Mouse (Mus musculus) hindbrain, embryonic 11.5 days (tissue): ENCODE measurements at regions not wholly inside any gene's neighbourhood (a gene's known extent, or its start where the extent isn't known, plus 50 kb on each side); places are given as distances from the start of the nearest gene placed in this dataset.

Source experiments
- ATAC-seq: fragments of 200-750 bp; cut with Nextera tagmentation; 2 replicates; pipeline ENCODE4 v1.8.0; 2017; ENCODE audit warnings: mild to moderate bottlenecking, moderate TSS enrichment, moderate library complexity; ENCODE audit not compliant: low FRiP score
- DNase-seq: peaks from one replicate; pipeline ENCODE4 v3.0.0-alpha.2; 2015; ENCODE audit warnings: low spot score
- H3K27ac ChIP-seq: fragments of 300-500 bp; sonication (generic); 2 replicates; pipeline ENCODE4 v1.5.1; 2014; ENCODE audit warnings: mild to moderate bottlenecking, low read depth, low read length
- H3K27me3 ChIP-seq: fragments of 300-500 bp; sonication (generic); 2 replicates; pipeline ENCODE4 v1.6.1; 2014; ENCODE audit warnings: mild to moderate bottlenecking, low read length, moderate library complexity, mixed read lengths; ENCODE audit not compliant: control insufficient read depth, insufficient read depth
- H3K36me3 ChIP-seq: fragments of 300-500 bp; sonication (generic); 2 replicates; pipeline ENCODE4 v1.6.1; 2014; ENCODE audit warnings: mild to moderate bottlenecking, low read length, moderate library complexity, mixed read lengths; ENCODE audit not compliant: control insufficient read depth, insufficient read depth
- H3K4me1 ChIP-seq: fragments of 300-500 bp; sonication (generic); replicated peaks from 2 replicates; pipeline ENCODE4 v1.6.1; 2014; ENCODE audit warnings: low read length, mixed read lengths; ENCODE audit not compliant: control insufficient read depth, insufficient read depth
- H3K4me2 ChIP-seq: fragments of 300-500 bp; sonication (generic); replicated peaks from 2 replicates; pipeline ENCODE4 v1.6.1; 2014; ENCODE audit warnings: mild to moderate bottlenecking, low read depth, low read length
- H3K4me3 ChIP-seq: fragments of 300-500 bp; sonication (generic); 2 replicates; pipeline ENCODE4 v1.5.1; 2014; ENCODE audit warnings: low read depth, low read length
- H3K9ac ChIP-seq: fragments of 300-500 bp; sonication (generic); 2 replicates; pipeline ENCODE4 v1.6.1; 2014; ENCODE audit warnings: low read depth, low read length
- H3K9me3 ChIP-seq: fragments of 300-500 bp; sonication (generic); 2 replicates; pipeline ENCODE4 v1.6.1; 2016; ENCODE audit warnings: low read length; ENCODE audit not compliant: control insufficient read depth
- WGBS: fragments of 180-500 bp; shearing (Covaris S2); extraction: QIAGEN DNeasy Blood & Tissue Kit; methylation state at CpG from one replicate; pipeline ENCODE4 v1.1.7; 2014; 5-methylcytosine and 5-hydroxymethylcytosine counted together

DNA sequence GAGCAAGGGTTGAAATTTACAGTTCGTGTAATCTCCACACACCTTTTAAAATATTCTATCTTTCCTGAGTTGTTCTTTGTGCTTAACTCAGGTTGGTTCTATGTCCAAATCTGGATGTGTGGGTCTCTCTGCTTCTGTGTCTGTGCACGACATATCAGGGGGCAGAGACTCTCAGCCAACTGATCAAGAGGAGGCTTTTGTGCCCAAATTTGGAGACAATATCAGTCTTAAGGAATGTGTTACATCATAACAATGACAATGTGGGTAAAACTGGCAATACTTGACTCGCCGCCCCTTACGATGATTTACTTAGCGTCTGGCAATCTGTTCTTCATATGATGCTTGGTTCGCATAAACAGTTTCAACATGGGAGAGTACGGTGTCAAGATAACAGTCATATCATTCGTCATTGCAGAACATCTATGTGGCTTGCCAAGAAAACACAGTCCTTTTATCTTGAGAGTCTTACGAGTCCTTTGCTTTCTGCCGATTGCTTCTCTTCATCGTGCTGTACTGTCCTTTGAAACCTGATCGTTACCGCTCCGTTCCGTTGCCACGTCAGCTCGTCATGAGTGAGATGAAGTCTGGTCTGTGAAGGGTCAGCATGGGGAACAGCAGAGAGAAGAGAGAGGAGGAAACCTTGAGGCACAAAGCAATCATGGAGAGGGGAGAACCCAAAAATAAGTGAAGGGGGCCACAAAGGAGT lies 2212.9 kb upstream of the Gm7489 start:
- ATAC-seq (no peak), DNase-seq (no peak)
- H3K4me3 ChIP-seq = no peak overlapping the region
- H3K9me3 ChIP-seq = no peaks in the 10 kb centered on the region
- WGBS = 86% methylated on average over 18 of the region's 18 CpGs
- H3K9ac ChIP-seq = no peak overlapping the region
- no peaks in the 10 kb centered on the region for H3K4me1 ChIP-seq
- H3K27ac ChIP-seq = no peak overlapping the region
- no peaks in the 10 kb centered on the region for H3K27me3 ChIP-seq
- H3K36me3 ChIP-seq = no peaks in the 10 kb centered on the region
- no peak overlapping the region for H3K4me2 ChIP-seq

DNA sequence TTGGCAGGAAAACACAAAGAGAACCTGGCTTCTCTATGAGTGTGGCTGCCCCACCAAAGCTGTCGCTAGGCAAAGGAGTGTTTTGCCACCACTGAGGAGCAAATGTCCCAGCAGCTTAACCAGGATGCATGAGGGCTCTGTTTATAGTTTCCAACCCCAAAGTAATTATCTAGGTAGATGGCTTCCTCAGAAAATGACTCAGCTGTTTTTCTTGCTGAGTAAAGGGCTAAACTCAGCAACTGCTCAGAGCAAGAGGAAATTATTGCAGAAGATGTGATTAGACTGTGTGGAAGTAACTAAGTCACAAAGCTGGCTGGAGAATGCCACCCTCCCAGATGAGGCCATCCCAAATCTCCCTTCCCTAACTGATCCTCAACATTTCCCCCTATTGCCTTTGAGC lies 2211.2 kb upstream of the Gm7489 start:
- no peak overlapping the region for H3K4me3 ChIP-seq
- H3K4me2 ChIP-seq = no peak overlapping the region
- H3K4me1 ChIP-seq = no peaks in the 10 kb centered on the region
- H3K36me3 ChIP-seq = no peaks in the 10 kb centered on the region
- H3K9me3 ChIP-seq = no peaks in the 10 kb centered on the region
- 65% methylated on average over 1 of the region's 1 CpGs for WGBS
- no peaks in the 10 kb centered on the region for H3K27me3 ChIP-seq
- no peak for ATAC-seq
- no peak overlapping the region for H3K27ac ChIP-seq
- DNase-seq = no peak
- no peak overlapping the region for H3K9ac ChIP-seq

DNA sequence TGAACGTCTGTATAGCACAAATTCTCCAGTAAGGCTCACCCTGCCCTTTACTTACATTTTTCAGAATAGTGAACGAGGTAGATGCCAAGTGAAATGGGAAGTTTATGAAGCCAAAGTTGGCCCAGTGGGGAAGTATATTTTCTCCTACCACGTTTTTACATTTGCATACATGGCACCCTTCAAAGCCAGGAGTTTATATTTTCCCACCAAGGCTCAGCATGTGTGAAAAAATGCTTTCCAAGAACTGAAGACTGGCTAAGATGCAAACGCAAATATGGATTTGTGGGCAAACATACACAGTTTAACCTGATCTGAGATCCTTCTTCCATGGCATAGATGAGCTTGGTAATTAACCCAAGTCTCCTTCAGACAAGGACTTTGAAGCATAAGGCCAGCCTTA lies 2209.4 kb upstream of the Gm7489 start:
- Histone ChIP-seq H3K27me3 (no peaks in the 10 kb centered on the region), H3K9ac (no peak overlapping the region), H3K4me2 (no peak overlapping the region), H3K27ac (no peak overlapping the region), H3K4me3 (no peak overlapping the region), H3K4me1 (no peaks in the 10 kb centered on the region), H3K36me3 (no peaks in the 10 kb centered on the region), H3K9me3 (no peaks in the 10 kb centered on the region)
- 79% methylated on average over 4 of the region's 4 CpGs for WGBS
- DNase-seq (no peak), ATAC-seq (no peak)

DNA sequence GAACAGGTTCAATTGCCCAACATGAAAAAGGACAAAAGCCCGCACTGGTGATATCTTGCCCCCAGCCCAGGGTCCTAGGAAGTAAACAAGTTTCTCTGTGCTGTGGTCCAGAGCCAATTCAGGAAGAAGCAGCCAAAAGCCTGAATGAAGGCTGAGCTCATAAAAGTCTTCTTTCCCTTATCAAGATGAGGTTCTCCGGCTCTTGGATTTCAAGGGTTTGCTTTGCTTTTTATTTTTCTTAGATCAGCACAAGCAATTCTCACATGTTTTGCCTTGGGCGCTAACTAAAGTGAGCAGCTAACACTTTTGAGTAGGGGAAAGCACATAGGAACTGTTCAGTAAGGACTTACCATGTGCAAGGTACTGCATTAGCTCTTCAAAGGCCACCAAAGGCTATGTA lies 2208.0 kb upstream of the Gm7489 start:
- DNase-seq = no peak
- ATAC-seq = no peak
- H3K9ac ChIP-seq = no peak overlapping the region
- no peaks in the 10 kb centered on the region for H3K4me1 ChIP-seq
- H3K4me2 ChIP-seq = no peak overlapping the region
- H3K36me3 ChIP-seq = no peaks in the 10 kb centered on the region
- no peak overlapping the region for H3K27ac ChIP-seq
- H3K9me3 ChIP-seq = no peaks in the 10 kb centered on the region
- H3K4me3 ChIP-seq = no peak overlapping the region
- no peaks in the 10 kb centered on the region for H3K27me3 ChIP-seq
- WGBS = 91% methylated on average over 3 of the region's 3 CpGs

DNA sequence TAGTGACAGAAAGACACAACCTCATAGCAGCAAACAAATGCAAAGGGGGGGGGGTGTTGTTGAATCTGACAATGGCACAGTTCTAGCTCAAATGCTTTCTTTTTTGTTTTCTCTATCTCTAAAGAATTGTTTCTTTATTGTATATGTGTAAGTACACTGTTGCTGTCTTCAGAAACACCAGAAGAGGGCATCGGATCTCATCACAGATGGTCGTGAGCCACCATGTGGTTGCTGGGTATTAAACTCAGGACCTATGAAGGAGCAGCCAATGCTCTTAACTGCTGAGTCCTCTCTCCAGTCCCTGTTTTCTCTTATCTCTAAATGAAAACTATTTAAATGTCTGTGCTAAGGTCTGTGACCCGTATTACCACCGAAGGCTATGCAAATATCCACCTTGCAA lies 2207.4 kb upstream of the Gm7489 start:
- no peak for ATAC-seq
- 83% methylated on average over 4 of the region's 4 CpGs for WGBS
- DNase-seq = no peak
- Histone ChIP-seq H3K9ac (no peak overlapping the region), H3K9me3 (no peaks in the 10 kb centered on the region), H3K4me1 (no peaks in the 10 kb centered on the region), H3K27ac (no peak overlapping the region), H3K4me2 (no peak overlapping the region), H3K4me3 (no peak overlapping the region), H3K36me3 (no peaks in the 10 kb centered on the region), H3K27me3 (no peaks in the 10 kb centered on the region)

DNA sequence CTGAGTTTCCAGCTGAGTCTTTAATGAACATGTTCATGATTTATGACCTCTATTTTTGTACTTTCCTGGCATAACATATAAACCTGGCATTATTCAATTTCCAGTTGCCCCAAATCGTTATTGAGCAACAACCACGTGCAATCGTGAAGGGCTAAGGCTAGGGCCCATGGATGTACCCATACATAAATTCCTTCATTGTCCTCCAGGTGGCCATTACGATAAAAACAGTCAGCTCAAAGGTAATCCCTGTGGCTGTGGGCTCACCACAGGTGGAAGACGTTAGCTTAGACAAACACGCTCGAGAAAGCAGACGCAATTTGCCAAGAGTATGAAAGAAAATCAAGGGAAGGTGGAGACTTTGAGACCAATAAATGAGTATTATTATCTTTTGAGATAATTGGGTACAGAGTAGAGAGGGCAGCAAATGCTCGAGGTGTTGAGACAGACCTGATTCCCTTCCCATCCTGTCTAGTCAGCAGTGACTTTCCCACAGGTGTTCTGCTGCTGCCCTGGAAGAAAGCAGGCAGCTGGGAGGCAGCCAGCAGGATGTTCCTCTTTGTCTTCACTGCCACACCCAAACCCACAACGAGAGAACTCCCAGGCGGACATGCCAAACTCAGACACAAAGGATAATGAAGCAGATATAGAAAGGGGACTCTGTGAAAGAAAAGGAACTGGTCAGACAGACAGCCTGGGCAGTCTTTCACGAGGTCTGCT lies 2205.4 kb upstream of the Gm7489 start:
- Histone ChIP-seq H3K36me3 (no peaks in the 10 kb centered on the region), H3K27ac (no peak overlapping the region), H3K27me3 (no peaks in the 10 kb centered on the region), H3K9me3 (no peaks in the 10 kb centered on the region), H3K9ac (no peak overlapping the region), H3K4me1 (no peaks in the 10 kb centered on the region), H3K4me2 (no peak overlapping the region), H3K4me3 (no peak overlapping the region)
- WGBS = 62% methylated on average over 12 of the region's 12 CpGs
- DNase-seq (no peak), ATAC-seq (no peak)

DNA sequence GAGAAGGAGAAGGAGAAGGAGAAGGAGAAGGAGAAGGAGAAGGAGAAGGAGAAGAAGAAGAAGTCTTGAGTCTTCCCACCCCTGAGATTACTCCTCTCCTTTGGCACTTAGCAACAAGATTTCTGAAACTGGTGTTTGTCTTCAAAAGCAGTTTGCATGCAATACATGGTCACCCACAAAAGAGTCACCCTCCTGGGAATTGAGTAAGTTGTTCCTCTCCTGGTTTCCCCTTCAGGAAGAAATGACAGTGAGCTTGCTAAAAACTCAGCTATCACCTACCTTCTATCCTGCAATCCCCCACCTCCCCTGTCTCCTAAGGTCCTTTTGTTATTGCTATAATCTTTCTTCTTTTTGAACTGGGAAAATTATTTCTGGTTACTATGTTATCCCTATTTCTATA lies 2204.2 kb upstream of the Gm7489 start:
- no peaks in the 10 kb centered on the region for H3K4me1 ChIP-seq
- H3K27ac ChIP-seq = no peak overlapping the region
- no peak overlapping the region for H3K4me3 ChIP-seq
- DNase-seq = no peak
- H3K27me3 ChIP-seq = no peaks in the 10 kb centered on the region
- ATAC-seq = no peak
- no peak overlapping the region for H3K9ac ChIP-seq
- H3K9me3 ChIP-seq = no peaks in the 10 kb centered on the region
- H3K4me2 ChIP-seq = no peak overlapping the region
- no peaks in the 10 kb centered on the region for H3K36me3 ChIP-seq

DNA sequence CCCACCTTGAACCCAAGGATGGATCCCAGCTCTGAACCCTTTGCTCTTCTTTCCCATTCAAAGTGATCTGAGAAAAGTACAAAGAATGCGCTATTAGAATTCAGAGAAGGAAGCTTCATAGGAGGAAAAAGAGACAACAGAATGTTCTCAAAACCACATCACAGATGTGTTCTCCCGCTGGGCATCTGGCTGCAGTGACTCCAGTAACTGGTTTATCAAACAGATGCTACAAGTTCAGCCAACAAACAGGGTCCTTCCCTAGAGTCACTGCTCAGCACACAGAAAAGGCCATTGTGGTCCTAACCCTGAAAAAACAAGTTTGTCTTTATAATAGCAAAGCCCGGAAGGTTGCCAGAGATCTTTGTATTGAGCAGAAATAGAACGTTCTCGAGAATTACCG lies 2203.5 kb upstream of the Gm7489 start:
- Histone ChIP-seq H3K9ac (no peak overlapping the region), H3K9me3 (no peaks in the 10 kb centered on the region), H3K36me3 (no peaks in the 10 kb centered on the region), H3K27me3 (no peaks in the 10 kb centered on the region), H3K4me3 (no peak overlapping the region), H3K27ac (no peak overlapping the region), H3K4me1 (no peaks in the 10 kb centered on the region), H3K4me2 (no peak overlapping the region)
- DNase-seq = no peak
- ATAC-seq = no peak
- WGBS = 88% methylated on average over 6 of the region's 6 CpGs

DNA sequence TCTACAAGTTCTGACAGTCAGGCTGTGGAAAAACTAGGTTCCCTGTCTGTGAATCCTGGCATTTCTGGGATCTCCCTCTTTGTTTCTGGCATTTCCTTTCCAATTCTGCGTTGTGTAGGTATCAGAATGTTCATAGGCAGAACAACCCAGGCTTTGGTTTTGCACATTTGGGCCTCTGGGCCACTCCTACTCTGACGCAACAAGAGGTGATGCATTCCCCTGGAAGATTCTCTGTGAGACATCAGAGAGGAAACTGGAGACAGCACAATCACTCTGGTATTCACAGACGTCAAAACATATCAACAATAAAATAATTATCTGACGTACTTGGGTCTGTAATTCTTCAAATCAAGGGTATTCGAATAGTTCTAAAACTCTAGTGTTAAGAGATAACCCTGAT lies 2202.4 kb upstream of the Gm7489 start:
- H3K27me3 ChIP-seq = no peaks in the 10 kb centered on the region
- H3K9ac ChIP-seq = no peak overlapping the region
- no peaks in the 10 kb centered on the region for H3K9me3 ChIP-seq
- no peak overlapping the region for H3K4me3 ChIP-seq
- H3K36me3 ChIP-seq = no peaks in the 10 kb centered on the region
- DNase-seq = no peak
- ATAC-seq = no peak
- no peak overlapping the region for H3K27ac ChIP-seq
- no peak overlapping the region for H3K4me2 ChIP-seq
- WGBS = 78% methylated on average over 5 of the region's 5 CpGs
- no peaks in the 10 kb centered on the region for H3K4me1 ChIP-seq
